Mouse (Mus musculus): ENCODE data around the gene Ralgapa2.
A peak's percentile ranks its signal among the peaks of the same experiment; 100 is the strongest.

Ralgapa2 gene

GRCm38 (mm10) chr2:146441711-146442110 lies 70.4 kb downstream of the Ralgapa2 start:
- no peak for DNase-seq (ENCODE audit: low read depth, low spot score)

GRCm38 (mm10) chr2:146428751-146429150 lies 83.4 kb downstream of the Ralgapa2 start:
- DNase-seq (ENCODE audit: low read depth, low spot score), result no peak

GRCm38 (mm10) chr2:146427380-146427779 lies 84.8 kb downstream of the Ralgapa2 start:
- DNase-seq (ENCODE audit: low read depth, low spot score), result no peak

- DNase-seq (ENCODE audit: low read depth, low spot score), result no peak
These were observed 85.8 kb downstream of the Ralgapa2 start for GRCm38 (mm10) chr2:146426321-146426720.

- no peak for DNase-seq (ENCODE audit: low read depth, low spot score)
These were observed 86.9 kb downstream of the Ralgapa2 start for GRCm38 (mm10) chr2:146425235-146425634.

GRCm38 (mm10) chr2:146423710-146424301 lies 88.3 kb downstream of the Ralgapa2 start:
- no peak for DNase-seq (ENCODE audit: low read depth, low spot score)

GRCm38 (mm10) chr2:146423032-146423691 lies 89.0 kb downstream of the Ralgapa2 start:
- DNase-seq (ENCODE audit: low read depth, low spot score), result no peak

GRCm38 (mm10) chr2:146416283-146416682 lies 95.9 kb downstream of the Ralgapa2 start:
- DNase-seq (ENCODE audit: low read depth, low spot score), result no peak

- peak; percentile 56 for DNase-seq (ENCODE audit: low read depth, low spot score)
These were observed 97.5 kb downstream of the Ralgapa2 start for GRCm38 (mm10) chr2:146414484-146415291.

GRCm38 (mm10) chr2:146412733-146413132 lies 99.4 kb downstream of the Ralgapa2 start:
- DNase-seq (ENCODE audit: low read depth, low spot score), result no peak

GRCm38 (mm10) chr2:146411904-146412303 lies 100.2 kb downstream of the Ralgapa2 start:
- no peak for DNase-seq (ENCODE audit: low read depth, low spot score)

- DNase-seq (ENCODE audit: low read depth, low spot score), result no peak
These were observed 105.1 kb downstream of the Ralgapa2 start for GRCm38 (mm10) chr2:146407078-146407477.

- no peak for DNase-seq (ENCODE audit: low read depth, low spot score)
These were observed 110.6 kb downstream of the Ralgapa2 start for GRCm38 (mm10) chr2:146401588-146401987.

- DNase-seq (ENCODE audit: low read depth, low spot score), result no peak
These were observed 111.4 kb downstream of the Ralgapa2 start for GRCm38 (mm10) chr2:146400738-146401137.

- DNase-seq (ENCODE audit: low read depth, low spot score), result no peak
These were observed 113.8 kb downstream of the Ralgapa2 start for GRCm38 (mm10) chr2:146398211-146398865.

- DNase-seq (ENCODE audit: low read depth, low spot score), result no peak
These were observed 124.9 kb downstream of the Ralgapa2 start for GRCm38 (mm10) chr2:146387211-146387610.

- no peak for DNase-seq (ENCODE audit: low read depth, low spot score)
These were observed 127.6 kb downstream of the Ralgapa2 start for GRCm38 (mm10) chr2:146384582-146384981.

GRCm38 (mm10) chr2:146376293-146376692 lies 135.9 kb downstream of the Ralgapa2 start:
- DNase-seq (ENCODE audit: low read depth, low spot score), result no peak

GRCm38 (mm10) chr2:146366098-146366497 lies 146.0 kb downstream of the Ralgapa2 start:
- DNase-seq (ENCODE audit: low read depth, low spot score), result no peak

- no peak for DNase-seq (ENCODE audit: low read depth, low spot score)
These were observed 146.7 kb downstream of the Ralgapa2 start for GRCm38 (mm10) chr2:146365368-146365983.

- DNase-seq (ENCODE audit: low read depth, low spot score), result no peak
These were observed 148.7 kb downstream of the Ralgapa2 start for GRCm38 (mm10) chr2:146363483-146363882.

- no peak for DNase-seq (ENCODE audit: low read depth, low spot score)
These were observed 149.2 kb downstream of the Ralgapa2 start for GRCm38 (mm10) chr2:146362932-146363331.
